Mouse (Mus musculus): Measurements from ENCODE around the gene Gpc2. TPM values are rescaled to one million over a fixed set of nuclear protein-coding genes. Genes with fewer than 3 reads are reported as not detected.

Gpc2 gene
- polyA plus RNA-seq, 1 experiment from 2014 or later, result 54.3 TPM

GRCm38 (mm10) chr5:138227367-138227766, 52.4 kb downstream of the Gpc2 start:
- 81% methylated on average over 2 of the region's 2 CpGs for WGBS
- Histone ChIP-seq H3K27me3 (ENCODE audit: low read depth, poor library complexity, severe bottlenecking) (no peaks in the 10 kb centered on the region), H3K4me1 (no peaks in the 10 kb centered on the region), H3K27ac (no peak overlapping the region), H3K9me3 (replicated peaks) (no peaks in the 10 kb centered on the region), H3K4me3 (no peak overlapping the region), H3K36me3 (no peaks in the 10 kb centered on the region)
- DNase-seq (ENCODE audit: low spot score), result no peak

- H3K27ac ChIP-seq, result no peak overlapping the region
- no peaks in the 10 kb centered on the region for H3K27me3 ChIP-seq (ENCODE audit: low read depth, poor library complexity, severe bottlenecking)
- no peaks in the 10 kb centered on the region for H3K36me3 ChIP-seq
- 80% methylated on average over 4 of the region's 4 CpGs for WGBS
- DNase-seq (ENCODE audit: low spot score), result no peak
- no peak overlapping the region for H3K4me3 ChIP-seq
- H3K4me1 ChIP-seq, result no peaks in the 10 kb centered on the region
- H3K9me3 ChIP-seq (replicated peaks), result no peaks in the 10 kb centered on the region
Observed at GRCm38 (mm10) chr5:138226491-138226890, 53.3 kb downstream of the Gpc2 start.

- WGBS, result 67% methylated on average over 2 of the region's 2 CpGs
- Histone ChIP-seq H3K27me3 (ENCODE audit: low read depth, poor library complexity, severe bottlenecking) (no peaks in the 10 kb centered on the region), H3K9me3 (replicated peaks) (no peaks in the 10 kb centered on the region), H3K27ac (no peak within 1 kb of the TSS), H3K4me3 (no peak within 1 kb of the TSS), H3K4me1 (no peaks in the 10 kb centered on the region), H3K36me3 (no peaks in the 10 kb centered on the region)
- no peak for DNase-seq (ENCODE audit: low spot score)
Observed at GRCm38 (mm10) chr5:138225700-138226099, 54.1 kb downstream of the Gpc2 start, which contains the start of gene Nxpe5. Nxpe5 (plus strand) TSS chr5:138225898.

Other genes starting within 250 kb of the Gpc2 start
- not detected in 2 replicates for gene Smok3c, start 226.8 kb downstream of the Gpc2 start, polyA plus RNA-seq (2016; fragmentation: Nextera tagmentation; extraction: Ambion mirVana)
- 24.5 and 29.4 TPM in 2 replicates for gene Zkscan1, start 194.9 kb downstream of the Gpc2 start, polyA plus RNA-seq (2016; fragmentation: Nextera tagmentation; extraction: Ambion mirVana)
- 87.1 and 97.2 TPM in 2 replicates for gene Zscan21, start 163.1 kb downstream of the Gpc2 start, polyA plus RNA-seq (2016; fragmentation: Nextera tagmentation; extraction: Ambion mirVana)
- 29.7 and 36.3 TPM in 2 replicates for gene Zfp113, start 124.3 kb downstream of the Gpc2 start, polyA plus RNA-seq (2016; fragmentation: Nextera tagmentation; extraction: Ambion mirVana)
- gene Cops6, start 118.9 kb downstream of the Gpc2 start, polyA plus RNA-seq (2016; fragmentation: Nextera tagmentation; extraction: Ambion mirVana), result 381 and 386 TPM in 2 replicates
- gene Ap4m1, start 108.0 kb downstream of the Gpc2 start, polyA plus RNA-seq (2016; fragmentation: Nextera tagmentation; extraction: Ambion mirVana), result 26.4 and 32.0 TPM in 2 replicates
- gene Mcm7, start 107.6 kb downstream of the Gpc2 start, polyA plus RNA-seq (2016; fragmentation: Nextera tagmentation; extraction: Ambion mirVana), result 384 and 399 TPM in 2 replicates
- gene Taf6, start 92.6 kb downstream of the Gpc2 start, polyA plus RNA-seq (2016; fragmentation: Nextera tagmentation; extraction: Ambion mirVana), result 133 and 145 TPM in 2 replicates
- 54.6 and 60.4 TPM in 2 replicates for gene Cnpy4, start 92.5 kb downstream of the Gpc2 start, polyA plus RNA-seq (2016; fragmentation: Nextera tagmentation; extraction: Ambion mirVana)
- 6.6 and 9.5 TPM in 2 replicates for gene Mblac1, start 85.7 kb downstream of the Gpc2 start, polyA plus RNA-seq (2016; fragmentation: Nextera tagmentation; extraction: Ambion mirVana)
- not detected in 2 replicates for gene Nxpe5, start 54.1 kb downstream of the Gpc2 start, polyA plus RNA-seq (2016; fragmentation: Nextera tagmentation; extraction: Ambion mirVana)
- 35.4 and 39.7 TPM in 2 replicates for gene Lamtor4, start 24.5 kb downstream of the Gpc2 start, polyA plus RNA-seq (2016; fragmentation: Nextera tagmentation; extraction: Ambion mirVana)
- 5.4 and 6.3 TPM in 2 replicates for gene BC037034, start 16.0 kb downstream of the Gpc2 start, polyA plus RNA-seq (2016; fragmentation: Nextera tagmentation; extraction: Ambion mirVana)
- 3.3 and 3.7 TPM in 2 replicates for gene Gal3st4, start 7.2 kb downstream of the Gpc2 start, polyA plus RNA-seq (2016; fragmentation: Nextera tagmentation; extraction: Ambion mirVana)
- gene Gm43720, start within 50 bp of the Gpc2 start, polyA plus RNA-seq (2016; fragmentation: Nextera tagmentation; extraction: Ambion mirVana), result 0.08 and 0.18 TPM in 2 replicates
- gene Stag3, start 235 bp upstream of the Gpc2 start, polyA plus RNA-seq (2016; fragmentation: Nextera tagmentation; extraction: Ambion mirVana), result 4.7 and 6.7 TPM in 2 replicates
- gene Pvrig, start 62.0 kb upstream of the Gpc2 start, polyA plus RNA-seq (2016; fragmentation: Nextera tagmentation; extraction: Ambion mirVana), result not detected in 2 replicates
- gene Zfp157, start 161.5 kb upstream of the Gpc2 start, polyA plus RNA-seq (2016; fragmentation: Nextera tagmentation; extraction: Ambion mirVana), result 34.5 and 45.1 TPM in 2 replicates

All from limb, embryonic 10.5 days (tissue).